Mouse (Mus musculus) CH12.LX (cell line): ENCODE data around the gene Pla2g4a. TPM values are rescaled to one million over a fixed set of nuclear protein-coding genes. Genes with fewer than 3 reads are reported as not detected.

Experiments used
- DNase-seq: peaks from one replicate; pipeline ENCODE4 v3.0.0-alpha.2; 2013; ENCODE audit errors: extremely low read depth
- H3K27ac ChIP-seq: 2 replicates; pipeline ENCODE4 v1.5.1; 2012; ENCODE audit warnings: low read depth, mild to moderate bottlenecking, control low read depth, moderate library complexity; ENCODE audit not compliant: insufficient read depth
- H3K27me3 ChIP-seq: replicated peaks from 2 replicates; pipeline ENCODE3; 2012; ENCODE audit warnings: inconsistent platforms
- H3K36me3 ChIP-seq, 2 experiments: replicated peaks in 1 of 2; 2 replicates each; pipeline versions ENCODE3 to v1.6.1; 2012; ENCODE audit warnings: inconsistent platforms in 1 of 2, low read length in 1 of 2, mild to moderate bottlenecking in 1 of 2, mixed read lengths in 1 of 2, moderate library complexity in 1 of 2; ENCODE audit not compliant: control insufficient read depth in 1 of 2, insufficient read depth in 1 of 2
- H3K4me1 ChIP-seq, 2 experiments: 2 replicates each; pipeline ENCODE4 v1.6.1; 2012; ENCODE audit warnings: inconsistent platforms in 1 of 2, moderate library complexity in 1 of 2; ENCODE audit not compliant: insufficient read depth in 2 of 2, control insufficient read depth in 1 of 2
- H3K4me2 ChIP-seq: 2 replicates; pipeline ENCODE4 v1.6.1; 2012; ENCODE audit warnings: low read depth, mild to moderate bottlenecking, control low read depth; ENCODE audit not compliant: poor library complexity, insufficient read depth, severe bottlenecking
- H3K4me3 ChIP-seq, 3 experiments: fragments of 150-350 bp in 1 of 3; sonication (generic) in 1 of 3; replicated peaks in 1 of 3; 2 replicates each; pipeline versions ENCODE3 to v1.5.1; 2011 to 2012; ENCODE audit warnings: low read depth in 2 of 3, low read length in 2 of 3, mild to moderate bottlenecking in 2 of 3, moderate library complexity in 2 of 3, control low read depth in 1 of 3, improper control_type of control experiment in 1 of 3, inconsistent platforms in 1 of 3, mixed read lengths in 1 of 3; ENCODE audit not compliant: poor library complexity in 1 of 3
- H3K79me2 ChIP-seq: replicated peaks from 2 replicates; pipeline ENCODE4 v1.6.1; 2012; ENCODE audit warnings: mild to moderate bottlenecking, moderate library complexity; ENCODE audit not compliant: control insufficient read depth, poor library complexity, insufficient read depth, severe bottlenecking; ENCODE audit errors: extremely low read depth
- H3K9ac ChIP-seq: 2 replicates; pipeline ENCODE4 v1.6.1; 2012; ENCODE audit warnings: low read depth, mild to moderate bottlenecking, control low read depth, moderate library complexity; ENCODE audit not compliant: insufficient read depth
- H3K9me3 ChIP-seq: replicated peaks from 2 replicates; pipeline ENCODE3; 2012; ENCODE audit warnings: low read length, inconsistent platforms, mixed read lengths
- BHLHE40 ChIP-seq: IDR thresholded peaks from 2 replicates; pipeline ENCODE4 v1.6.1; 2011; ENCODE audit warnings: mild to moderate bottlenecking, low read depth, low read length, improper control_type of control experiment
- CTCF ChIP-seq, 2 experiments: IDR thresholded peaks in 1 of 2; conservative IDR thresholded peaks in 1 of 2; 2 replicates each; pipeline ENCODE4 v1.5.1; 2011 to 2012; ENCODE audit warnings: low read depth in 2 of 2, low read length in 2 of 2, improper control_type of control experiment in 1 of 2, inconsistent platforms in 1 of 2, mild to moderate bottlenecking in 1 of 2, moderate library complexity in 1 of 2
- RAD21 ChIP-seq: IDR thresholded peaks from 2 replicates; pipeline ENCODE4 v1.6.1; 2011; ENCODE audit warnings: low read depth, mild to moderate bottlenecking, low read length, improper control_type of control experiment, moderate library complexity
- SMC3 ChIP-seq: IDR thresholded peaks from 2 replicates; pipeline ENCODE4 v1.6.1; 2011; ENCODE audit warnings: low read depth, low read length, improper control_type of control experiment
- ZNF384 ChIP-seq: IDR thresholded peaks from 2 replicates; pipeline ENCODE4 v1.6.1; 2012; ENCODE audit warnings: low read depth, low read length, improper control_type of control experiment, inconsistent platforms
- dilution Hi-C: fragments of 300-500 bp; cut with MboI; formaldehyde crosslinking; loops from 2 replicates; pipeline ENCODE4 v1.14.3; 2020; ENCODE audit warnings: low sequenced_read_pairs; ENCODE audit not compliant: extremely low pct_unique_long_range_greater_than_20kb, extremely low pct_ligation_motif_present
- in situ Hi-C: fragments of 300-500 bp; cut with MboI; formaldehyde crosslinking; loops from 3 replicates; pipeline ENCODE4 v1.14.3; 2019; ENCODE audit warnings: low sequenced_read_pairs, low pct_ligation_motif_present, low pct_unique_long_range_greater_than_20kb, mixed read lengths
- polyA plus RNA-seq: library from polyadenylated mRNA; unstranded; fragments of >175 nt; gene quantifications from 2 replicates; pipeline ENCODE4 v1.2.1, GENCODE M21; 2012; ENCODE audit warnings: low read depth; ENCODE audit not compliant: insufficient read length
- total RNA-seq, 2 experiments: library from RNA; depleted of rRNA; stranded (reverse); fragments of 300-350 nt in 1 of 2; fragments of >200 nt in 1 of 2; gene quantifications; 2 replicates each; pipeline ENCODE4 v1.2.3; 2012 to 2014

Gene Pla2g4a
- total and polyA plus RNA-seq, 3 experiments = 3.2 to 15.6 (median 3.5) TPM

- Histone ChIP-seq H3K9ac (no peak overlapping the region), H3K4me2 (no peak overlapping the region), H3K9me3 (no peaks in the 10 kb centered on the region), H3K4me3 (no peak overlapping the region)
- in situ Hi-C loops = no loop called here
- DNase-seq = no peak
- TF ChIP-seq ZNF384 = peak; percentile 85
- TF ChIP-seq RAD21 = peak; percentile 72
- peak in 1 of 2 experiments; percentile 64; a peak in 2 of 4 replicates for TF ChIP-seq CTCF (conservative IDR thresholded peaks at IDR 0.05 in 1 of 2, IDR thresholded peaks at IDR 0.05 in 1 of 2; ENCODE audit: low read depth in 2 of 2, low read length in 2 of 2)
- TF ChIP-seq SMC3 = peak; percentile 47
- TF ChIP-seq BHLHE40 = no peak
- TF ChIP-seq, all 38 proteins: peak for 4
- H3K79me2 ChIP-seq = no peaks in the 10 kb centered on the region
- H3K27me3 ChIP-seq = no peaks in the 10 kb centered on the region
- no peak overlapping the region for H3K27ac ChIP-seq
- H3K4me1 ChIP-seq = no peaks in the 10 kb centered on the region
- no peaks in the 10 kb centered on the region for H3K36me3 ChIP-seq
- dilution Hi-C loops = no loop called here
Measured at GRCm38 (mm10) chr1:149809527-149809926, 151.6 kb downstream of the Pla2g4a start.

Other genes starting within 250 kb of the Pla2g4a start
- 0.13 and 0.30 TPM in 2 replicates for gene Ptgs2, start 138.7 kb upstream of the Pla2g4a start, total RNA-seq (2012; rRNA removed)
- 0.34 TPM in 2 replicates for gene Ptgs2, start 138.7 kb upstream of the Pla2g4a start, total RNA-seq (2014; rRNA removed)
- 0.07 and 0.09 TPM in 2 replicates for gene Ptgs2, start 138.7 kb upstream of the Pla2g4a start, polyA plus RNA-seq